Mouse (Mus musculus): ENCODE data around the gene Kank4. TPM values are rescaled to one million over a fixed set of nuclear protein-coding genes. Genes with fewer than 3 reads are reported as not detected.

Gene Kank4
- polyA plus RNA-seq, 1 experiment = 0.01 TPM

- H3K36me3 ChIP-seq (ENCODE audit: control insufficient read depth, insufficient read depth) = no peaks in the 10 kb centered on the region
- H3K4me3 ChIP-seq = no peak overlapping the region
- H3ac ChIP-seq (ENCODE audit: control insufficient read depth, insufficient read length) = no peak overlapping the region
- no peaks in the 10 kb centered on the region for H3K27me3 ChIP-seq (ENCODE audit: control insufficient read depth, insufficient read depth, insufficient read length)
- no peaks in the 10 kb centered on the region for H3K79me2 ChIP-seq (ENCODE audit: control insufficient read depth, insufficient read depth)
- H3K4me2 ChIP-seq (ENCODE audit: low read depth) = no peak overlapping the region
- TF ChIP-seq TCF12 (IDR thresholded peaks at IDR 0.05; ENCODE audit: insufficient read depth, poor library complexity, severe bottlenecking) (no peak), MYOD1 (IDR thresholded peaks at IDR 0.05; ENCODE audit: control insufficient read depth in 1 of 3, insufficient read length in 2 of 3, low read depth in 2 of 3) (no peak), CEBPB (IDR thresholded peaks at IDR 0.05; ENCODE audit: insufficient read depth, poor library complexity, severe bottlenecking) (no peak), REST (IDR thresholded peaks at IDR 0.05; ENCODE audit: insufficient read depth, insufficient read length) (no peak), E2F4 (IDR thresholded peaks at IDR 0.05; ENCODE audit: insufficient read depth) (no peak), TCF3 (IDR thresholded peaks at IDR 0.05; ENCODE audit: insufficient read length, low read depth) (no peak), MYOG (IDR thresholded peaks at IDR 0.05; ENCODE audit: control insufficient read depth in 1 of 3, insufficient read depth in 1 of 3, insufficient read length in 2 of 3, low read depth in 2 of 3) (no peak), SRF (IDR thresholded peaks at IDR 0.05; ENCODE audit: control insufficient read depth, insufficient read length, low read depth) (no peak), MAX (IDR thresholded peaks at IDR 0.05; ENCODE audit: low read depth) (no peak), POLR2A (IDR thresholded peaks at IDR 0.05; ENCODE audit: insufficient read length, low read depth) (no peak), USF1 (IDR thresholded peaks at IDR 0.05; ENCODE audit: low read depth) (no peak), POLR2AphosphoS2 (IDR thresholded peaks at IDR 0.05; ENCODE audit: insufficient read length, low read depth) (no peak)
These were observed 99.4 kb downstream of the Kank4 start for GRCm38 (mm10) chr4:98717735-98718546.

GRCm38 (mm10) chr4:98710891-98711290 is 106.4 kb downstream of the Kank4 start:
- TF ChIP-seq TCF12 (IDR thresholded peaks at IDR 0.05; ENCODE audit: insufficient read depth, poor library complexity, severe bottlenecking) (no peak), SRF (IDR thresholded peaks at IDR 0.05; ENCODE audit: control insufficient read depth, insufficient read length, low read depth) (no peak), MYOD1 (IDR thresholded peaks at IDR 0.05; ENCODE audit: control insufficient read depth in 1 of 3, insufficient read length in 2 of 3, low read depth in 2 of 3) (no peak), MAX (IDR thresholded peaks at IDR 0.05; ENCODE audit: low read depth) (no peak), TCF3 (IDR thresholded peaks at IDR 0.05; ENCODE audit: insufficient read length, low read depth) (no peak), MYOG (IDR thresholded peaks at IDR 0.05; ENCODE audit: control insufficient read depth in 1 of 3, insufficient read depth in 1 of 3, insufficient read length in 2 of 3, low read depth in 2 of 3) (no peak), E2F4 (IDR thresholded peaks at IDR 0.05; ENCODE audit: insufficient read depth) (no peak), POLR2A (IDR thresholded peaks at IDR 0.05; ENCODE audit: insufficient read length, low read depth) (no peak), POLR2AphosphoS2 (IDR thresholded peaks at IDR 0.05; ENCODE audit: insufficient read length, low read depth) (no peak), REST (IDR thresholded peaks at IDR 0.05; ENCODE audit: insufficient read depth, insufficient read length) (no peak), CEBPB (IDR thresholded peaks at IDR 0.05; ENCODE audit: insufficient read depth, poor library complexity, severe bottlenecking) (no peak)
- no peak overlapping the region for H3ac ChIP-seq (ENCODE audit: control insufficient read depth, insufficient read length)
- H3K4me3 ChIP-seq = no peak overlapping the region

More at GRCm38 (mm10) chr4:98710891-98711290, 106.4 kb downstream of the Kank4 start:
- Histone ChIP-seq H3K4me2 (ENCODE audit: low read depth) (no peak overlapping the region), H3K79me2 (ENCODE audit: control insufficient read depth, insufficient read depth) (no peaks in the 10 kb centered on the region), H3K27me3 (ENCODE audit: control insufficient read depth, insufficient read depth, insufficient read length) (no peaks in the 10 kb centered on the region), H3K36me3 (ENCODE audit: control insufficient read depth, insufficient read depth) (no peaks in the 10 kb centered on the region)

Other genes starting within 250 kb of the Kank4 start
- not detected for gene L1td1, start 90.8 kb downstream of the Kank4 start, polyA plus RNA-seq (2012; fragmentation: generic; extraction: Trizol)
- not detected for gene I0C0044D17Rik, start 6.3 kb upstream of the Kank4 start, polyA plus RNA-seq (2012; fragmentation: generic; extraction: Trizol)
- gene Usp1, start 106.3 kb upstream of the Kank4 start, polyA plus RNA-seq (2012; fragmentation: generic; extraction: Trizol) = 14.6 TPM
- gene Angptl3, start 213.4 kb upstream of the Kank4 start, polyA plus RNA-seq (2012; fragmentation: generic; extraction: Trizol) = 0.04 TPM

Data from myocyte (in vitro differentiated cells).